Mouse (Mus musculus) left cerebral cortex, adult 18-20 months (tissue): ENCODE results near the gene Agpat3. TPM values are rescaled to one million over a fixed set of nuclear protein-coding genes. Genes with fewer than 3 reads are reported as not detected.
A peak's percentile ranks its signal among the peaks of the same experiment; 100 is the strongest.

Experiments
- DNase-seq, 2 experiments: peaks; one replicate each; pipeline ENCODE4 v3.0.0; 2021 to 2022; ENCODE audit warnings: low spot score in 2 of 2, mixed read lengths in 1 of 2
- total RNA-seq, 2 experiments: library from RNA; stranded (reverse); gene quantifications; 2 replicates each; pipeline ENCODE4 v1.2.3; 2021

Gene Agpat3
- total RNA-seq, 2 experiments from 2014 or later = 233 to 243 TPM

DNA sequence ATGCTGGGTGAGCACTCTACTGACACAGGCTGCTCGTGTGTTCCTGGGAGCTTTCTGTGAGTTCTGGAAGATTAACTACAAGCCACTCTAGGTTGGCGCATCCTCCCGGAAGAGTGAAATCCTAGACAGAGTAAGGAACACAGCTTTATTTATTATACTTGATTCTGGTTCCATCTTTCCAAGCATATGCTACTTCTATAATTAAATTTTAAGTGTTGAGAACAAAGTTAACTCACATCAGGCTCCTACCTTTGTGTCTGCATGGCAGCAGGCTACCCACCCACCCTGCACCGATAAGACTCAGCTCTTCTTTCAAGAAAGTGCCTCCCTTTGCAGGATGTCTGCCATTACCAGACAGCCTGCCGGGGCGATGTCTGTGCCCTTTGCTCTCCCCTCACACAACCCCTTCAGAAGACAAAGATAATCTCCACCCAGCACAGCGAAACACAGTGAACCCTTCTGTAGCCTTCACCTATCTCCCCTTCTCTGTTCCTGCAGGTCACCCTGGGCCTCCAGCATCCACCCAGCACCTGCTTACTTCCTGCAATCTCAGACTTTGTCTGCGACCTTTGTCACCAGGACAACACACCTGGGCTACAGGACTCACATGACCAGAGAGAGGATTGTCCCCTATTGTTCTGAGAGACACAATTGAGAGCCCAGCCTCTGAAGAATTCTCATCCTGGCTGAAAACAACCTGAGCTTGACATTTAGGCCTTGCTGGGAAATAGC, 26.2 kb downstream of the Agpat3 start:
- DNase-seq = no peak

DNA sequence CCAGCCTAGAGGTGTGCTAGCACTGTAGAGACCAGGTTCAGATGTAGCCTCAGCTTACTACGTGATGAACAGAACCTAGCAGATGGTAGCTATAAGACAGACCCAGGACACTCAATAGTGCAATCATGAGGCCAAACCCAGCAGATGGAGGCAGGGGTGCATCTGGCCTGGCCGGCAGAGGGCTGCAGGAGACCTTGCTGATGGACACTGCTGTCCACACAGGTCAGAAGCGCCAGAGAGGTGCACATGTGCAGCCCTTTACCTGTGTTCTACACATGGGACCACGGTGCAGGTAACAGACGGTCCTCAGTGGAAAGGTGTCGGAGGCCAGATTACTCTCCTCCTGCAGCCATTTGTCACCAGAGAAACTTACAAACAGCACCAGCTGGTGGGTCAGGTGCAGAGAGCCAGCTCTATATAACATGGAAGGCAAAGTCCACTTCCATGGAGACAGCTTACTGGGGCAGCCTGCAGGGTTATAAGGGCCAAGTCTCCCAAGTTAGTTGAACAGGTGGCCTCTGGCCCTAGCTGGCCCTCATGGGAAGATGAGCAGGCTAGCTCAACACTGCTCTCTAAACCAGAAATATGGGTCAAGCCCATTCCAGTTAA, 27.6 kb downstream of the Agpat3 start:
- no peak for DNase-seq

DNA sequence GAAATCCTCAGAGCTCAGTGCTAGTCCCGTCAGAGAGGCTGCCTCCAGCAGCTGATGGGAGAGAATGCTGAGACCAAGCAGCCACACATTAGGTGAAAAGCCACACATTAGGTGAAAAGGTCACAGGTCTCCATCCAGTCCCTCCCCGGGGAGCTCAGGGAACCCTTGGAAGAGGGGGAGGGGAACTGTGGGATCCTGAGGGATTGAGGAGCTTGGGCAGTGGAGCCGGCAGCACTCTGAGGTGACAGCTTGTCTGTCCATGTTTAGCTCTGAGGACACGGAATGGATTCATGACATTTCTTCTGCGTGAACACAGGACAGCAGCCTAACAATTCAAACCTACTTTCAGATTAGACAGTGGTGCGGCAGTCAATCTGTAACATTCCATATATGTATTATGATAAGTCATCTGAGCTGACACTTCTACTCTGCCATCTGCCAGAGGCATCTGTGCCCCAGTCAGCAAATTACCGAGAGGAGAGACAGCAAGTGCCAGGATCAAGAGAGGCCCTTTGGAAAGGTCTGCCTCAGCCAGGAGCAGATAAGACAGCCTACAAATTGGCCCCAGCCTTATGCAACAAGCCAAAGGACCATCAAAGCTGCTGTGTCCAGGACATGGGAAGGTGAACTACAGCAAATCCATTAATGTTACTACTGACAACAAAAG, 28.9 kb downstream of the Agpat3 start:
- DNase-seq = peak; percentile 32 to 49

DNA sequence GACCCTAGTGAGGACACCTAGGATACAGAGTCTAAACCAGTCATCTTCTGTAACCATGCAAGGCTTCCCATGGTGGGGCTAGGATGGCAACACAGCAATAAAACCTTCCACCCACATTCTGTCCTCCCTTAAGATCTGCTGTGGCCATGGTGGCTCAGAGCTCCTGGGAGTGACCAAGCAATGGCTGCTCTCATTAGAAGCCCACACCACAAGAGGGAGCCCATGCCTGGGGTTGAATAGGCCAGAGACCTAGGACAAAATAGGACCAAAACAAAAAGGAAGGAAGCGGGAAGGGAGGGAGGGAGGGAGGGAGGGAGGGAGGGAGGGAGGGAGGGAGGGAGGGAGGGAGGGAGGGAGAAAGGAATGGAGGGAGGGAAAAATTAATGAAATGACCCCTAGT, 29.5 kb downstream of the Agpat3 start:
- no peak for DNase-seq

DNA sequence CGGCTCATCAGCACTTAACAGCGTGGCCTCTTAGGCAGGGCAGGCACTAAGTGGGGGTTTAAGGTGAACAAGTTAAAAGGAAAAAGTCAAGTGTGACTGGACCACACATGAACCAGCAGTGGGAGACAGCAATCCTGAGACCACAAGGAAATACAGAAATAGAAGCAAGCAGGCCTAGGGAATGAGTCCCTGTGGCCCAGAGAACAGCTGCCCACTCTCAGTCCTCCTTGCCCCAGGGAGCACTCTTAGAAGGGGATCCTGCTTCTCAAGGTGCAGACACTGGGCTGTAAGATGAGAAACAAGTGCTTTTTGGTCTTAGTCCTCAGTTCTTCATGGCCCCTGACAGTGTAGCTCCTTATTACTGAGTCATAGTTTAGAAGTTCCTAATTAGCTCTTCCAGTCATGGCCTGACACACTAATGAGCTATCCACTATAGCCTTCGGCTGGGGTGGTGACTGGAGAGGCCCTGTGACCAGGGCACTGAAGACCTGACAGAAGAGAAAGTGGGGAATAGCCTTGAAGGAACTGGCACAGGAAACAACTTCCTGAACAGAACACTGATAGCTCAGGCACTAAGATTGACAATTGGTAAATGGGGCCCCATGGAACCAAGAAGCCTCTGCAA, 31.0 kb downstream of the Agpat3 start:
- no peak for DNase-seq

DNA sequence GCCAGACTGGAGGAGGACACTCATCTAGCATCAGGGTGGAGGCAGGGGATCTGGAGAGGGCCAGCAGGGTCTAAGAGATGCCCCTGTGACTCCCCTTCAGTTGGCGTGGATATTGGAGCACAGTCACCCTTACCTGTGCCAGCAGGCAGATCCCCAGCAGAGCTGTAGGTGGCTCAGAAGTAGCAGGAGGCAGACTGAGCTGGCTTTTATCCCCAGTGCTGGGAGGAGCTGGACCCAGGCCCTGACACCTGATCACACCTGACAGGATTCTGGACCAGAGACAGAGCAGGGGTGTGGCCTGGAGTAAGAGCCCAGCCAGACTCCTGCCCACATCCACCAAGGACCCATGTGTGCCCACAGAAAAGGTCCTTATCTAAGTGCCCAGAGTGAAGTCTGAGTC, 31.8 kb downstream of the Agpat3 start:
- no peak for DNase-seq

DNA sequence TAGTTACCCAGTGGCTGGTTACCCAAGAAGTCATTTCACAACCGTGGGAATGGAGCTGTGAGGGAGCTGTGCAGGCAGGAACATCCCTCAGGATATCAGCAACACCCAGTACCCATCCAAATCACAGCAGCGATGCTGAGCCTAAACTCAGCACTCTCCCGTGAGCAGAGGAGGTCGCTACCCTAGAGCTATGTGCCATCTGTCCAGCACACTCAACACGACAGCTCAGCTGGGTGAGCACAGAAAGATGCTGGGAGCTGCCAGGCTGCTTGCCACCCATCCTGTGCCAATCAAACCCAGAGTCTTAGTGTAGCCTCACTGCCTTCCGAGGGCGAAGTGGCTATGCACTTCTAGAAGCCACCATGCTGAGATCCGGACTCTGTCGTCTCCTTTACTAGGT, 32.3 kb downstream of the Agpat3 start:
- peak in 1 of 2 experiments; percentile 57 for DNase-seq

DNA sequence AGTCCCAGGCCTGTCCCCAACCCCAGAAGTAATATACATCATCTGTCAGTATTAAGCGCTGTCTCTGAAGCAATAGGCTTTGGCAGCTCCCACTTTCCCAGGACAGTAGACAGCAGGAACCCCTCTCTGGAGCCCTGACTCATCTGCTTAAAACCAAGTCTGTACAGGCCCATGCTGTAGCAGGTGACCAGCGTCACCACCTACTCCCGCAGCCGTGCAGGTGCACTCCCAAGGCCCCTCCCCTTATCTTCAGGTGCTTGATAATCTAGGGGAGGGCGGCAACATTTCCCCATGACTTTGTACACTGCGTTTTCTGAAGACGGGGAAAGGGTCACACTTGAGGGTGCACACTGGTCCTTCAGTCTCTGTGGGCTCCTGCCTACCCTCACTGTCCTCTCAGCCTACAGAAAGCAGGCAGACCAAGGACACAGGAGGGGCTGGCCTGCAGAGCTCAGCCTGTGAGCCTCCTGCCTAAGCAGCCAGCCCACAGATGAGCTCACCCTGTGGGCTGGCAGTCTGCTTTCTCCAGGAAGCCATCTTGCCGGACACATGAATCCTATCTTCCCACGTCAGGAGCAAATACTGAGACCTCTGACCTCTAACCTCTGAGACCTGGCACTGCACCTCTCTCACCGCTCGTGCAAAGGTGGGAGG, 34.9 kb downstream of the Agpat3 start:
- DNase-seq = no peak

DNA sequence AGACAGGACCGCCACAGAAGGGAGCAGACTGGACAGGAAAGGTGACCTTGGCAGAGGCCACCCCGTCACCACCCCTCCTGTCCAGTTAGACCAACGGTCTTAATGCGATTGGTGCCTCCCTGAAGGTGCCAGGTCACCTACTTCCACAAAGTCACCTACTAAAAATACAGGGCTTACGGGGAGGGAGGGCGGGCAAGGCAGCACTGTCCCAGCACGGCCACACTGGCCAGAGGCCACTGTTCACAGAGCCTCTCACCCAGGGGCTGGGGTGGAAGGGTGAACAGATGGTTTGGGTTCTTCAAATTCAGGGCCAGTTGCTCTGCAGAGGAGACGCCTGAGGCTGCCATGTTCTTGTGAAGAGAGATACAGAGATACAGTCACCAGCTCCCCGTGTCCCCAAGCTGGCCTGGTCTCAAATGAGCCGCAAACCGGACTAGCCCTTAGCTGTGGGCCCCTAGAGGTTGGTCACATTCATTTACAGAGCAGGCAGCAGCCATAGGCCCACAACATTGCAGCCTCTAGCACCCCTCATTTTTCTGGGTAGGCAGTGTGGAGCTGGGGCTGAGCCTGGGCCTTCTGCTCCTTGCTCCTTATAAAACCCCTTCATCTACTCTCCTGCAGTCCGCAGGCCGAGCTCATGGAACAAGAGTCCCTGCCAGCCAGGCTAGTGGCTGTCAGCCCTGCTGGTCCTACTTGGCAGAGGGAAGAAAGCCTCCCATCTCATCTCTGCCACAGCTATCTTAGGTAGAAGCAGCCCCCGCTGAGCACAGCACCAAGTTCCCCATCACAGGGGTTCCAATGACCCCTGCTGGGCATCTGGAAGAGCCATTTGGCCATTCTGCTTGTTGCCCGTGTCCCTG, 35.8 kb downstream of the Agpat3 start:
- DNase-seq = no peak

DNA sequence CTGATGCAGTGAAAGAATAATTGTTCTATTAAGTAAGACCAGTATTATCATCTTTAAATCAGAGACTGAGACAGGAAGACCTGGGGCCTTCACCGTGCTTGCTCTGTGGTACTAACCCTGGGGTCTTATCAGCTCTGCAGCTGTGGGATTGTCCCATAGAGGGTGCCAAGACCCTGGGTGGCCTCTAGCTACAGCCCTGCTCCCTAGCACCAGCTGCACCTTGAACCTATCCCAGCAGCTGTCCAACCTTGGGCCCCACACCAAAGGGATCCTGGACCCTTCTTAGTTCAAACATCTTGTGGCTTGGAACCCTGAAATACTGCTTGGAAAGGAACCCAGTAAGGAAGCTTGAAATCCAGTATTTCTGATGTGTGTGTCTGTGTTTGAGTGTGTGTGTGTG, 37.1 kb downstream of the Agpat3 start:
- no peak for DNase-seq

DNA sequence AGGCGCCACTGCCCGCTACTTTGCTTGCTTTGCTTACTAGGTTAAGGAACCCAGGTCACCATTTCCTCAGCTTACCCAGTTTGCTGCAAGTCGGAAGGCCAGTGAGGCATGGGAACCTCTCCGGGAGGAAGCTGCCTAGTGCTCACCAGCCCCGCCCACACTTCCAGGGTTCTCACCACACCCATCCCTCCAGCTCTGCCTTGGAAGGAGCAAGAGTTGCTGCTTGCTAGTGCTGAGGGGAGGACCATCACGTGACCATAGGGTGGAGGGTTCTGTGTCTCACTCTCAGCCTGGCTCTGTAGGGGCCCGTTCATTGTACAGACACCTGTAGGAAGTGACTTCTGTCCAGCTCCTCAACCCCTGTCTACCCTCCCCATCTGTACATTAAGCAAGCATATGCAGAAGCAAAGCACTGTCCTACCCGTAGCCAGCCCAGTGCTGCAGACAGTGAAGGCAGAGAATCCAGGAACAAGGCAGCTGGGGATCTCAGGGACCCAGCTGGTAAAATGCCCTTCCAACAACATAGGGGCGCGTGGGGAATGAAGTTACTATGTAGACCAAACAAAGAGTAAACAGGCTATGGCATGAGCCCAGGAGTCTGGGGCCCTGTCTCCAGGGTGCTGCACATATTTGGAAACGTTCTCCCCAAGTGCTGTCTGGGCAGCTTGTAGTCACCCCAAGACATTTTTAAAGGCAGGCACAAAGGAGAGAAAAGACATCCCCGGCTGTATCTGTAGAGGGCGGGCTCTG, 40.2 kb downstream of the Agpat3 start:
- no peak for DNase-seq

DNA sequence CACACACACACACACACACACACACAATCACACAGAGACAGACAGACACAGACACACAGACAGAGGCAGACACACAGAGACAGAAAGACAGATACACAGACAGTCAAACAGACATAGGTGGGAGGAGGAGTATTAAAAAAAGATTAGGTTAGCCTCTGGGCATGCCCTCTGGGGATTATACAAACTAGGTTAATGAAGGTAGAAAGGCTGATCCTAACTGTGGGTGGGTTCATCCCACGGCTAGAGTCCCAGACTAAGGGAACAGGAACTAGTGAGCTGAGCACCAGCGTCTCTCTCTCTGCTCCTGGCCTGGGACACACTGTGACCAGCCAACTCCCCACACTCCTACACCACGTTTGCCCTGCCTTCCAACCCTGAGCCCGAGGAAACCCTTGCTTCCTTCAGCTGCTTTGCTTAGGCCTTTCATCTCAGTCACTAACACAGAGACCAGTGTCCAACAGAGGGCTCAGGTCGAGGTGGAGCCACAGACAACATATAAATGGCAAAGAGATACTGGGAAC, 41.5 kb downstream of the Agpat3 start:
- no peak for DNase-seq

DNA sequence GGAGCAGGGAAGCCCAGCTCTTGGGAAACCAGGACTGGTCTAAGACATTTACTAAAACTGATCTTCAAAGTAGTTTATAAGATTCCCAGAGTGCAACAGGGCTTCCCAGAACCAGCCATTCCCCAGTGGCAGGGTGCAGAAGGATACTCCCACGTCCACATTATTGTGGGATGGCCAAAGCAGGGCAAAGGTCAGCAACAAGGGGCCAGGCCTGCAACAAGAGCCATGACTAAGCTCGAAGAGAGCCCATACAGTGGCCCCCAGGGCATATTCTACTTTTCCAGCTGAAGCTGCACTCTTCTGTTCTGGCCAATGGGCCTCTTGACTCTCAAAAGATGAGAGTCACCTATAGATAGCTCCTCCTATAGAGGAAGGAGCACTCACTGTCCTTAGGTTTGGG, 43.7 kb downstream of the Agpat3 start:
- no peak for DNase-seq

DNA sequence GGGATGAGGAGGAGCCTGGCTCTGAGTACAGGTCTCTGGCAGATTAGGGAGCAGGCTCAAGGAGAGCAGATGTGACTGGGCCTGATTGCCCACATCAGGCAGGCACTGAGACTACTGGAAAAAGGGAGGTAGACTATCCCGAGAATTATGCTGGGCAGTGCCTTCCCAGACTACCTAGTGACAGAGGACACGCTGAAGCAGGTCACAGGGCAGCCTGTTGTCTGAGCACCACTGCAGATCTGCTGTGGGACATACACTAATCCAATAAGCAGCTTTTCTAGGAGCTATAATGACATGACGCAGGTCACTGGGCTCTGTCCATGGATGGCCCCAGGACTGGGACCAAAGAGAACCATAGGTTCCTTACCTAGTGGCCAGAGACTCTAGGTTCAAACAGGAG, 44.9 kb downstream of the Agpat3 start:
- DNase-seq = no peak

DNA sequence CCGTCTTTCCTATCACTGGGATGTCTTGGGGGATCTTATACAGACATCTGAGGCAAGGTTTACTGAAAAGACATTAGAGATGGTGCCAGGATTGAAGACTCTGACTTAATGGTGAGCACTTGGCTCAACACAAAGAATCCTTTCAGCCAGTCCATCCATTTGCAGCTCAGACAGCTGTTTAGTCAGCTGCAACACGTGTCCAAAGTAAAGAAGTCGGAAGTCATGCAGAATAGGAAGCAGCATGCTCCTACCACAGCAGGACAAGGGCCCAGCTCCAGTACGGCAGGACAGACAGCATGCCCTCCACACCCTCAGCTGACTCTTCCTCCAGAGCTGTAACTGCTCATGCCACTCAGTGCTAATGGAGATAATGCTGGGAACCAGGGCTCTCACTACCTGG, 46.3 kb downstream of the Agpat3 start:
- DNase-seq = no peak

DNA sequence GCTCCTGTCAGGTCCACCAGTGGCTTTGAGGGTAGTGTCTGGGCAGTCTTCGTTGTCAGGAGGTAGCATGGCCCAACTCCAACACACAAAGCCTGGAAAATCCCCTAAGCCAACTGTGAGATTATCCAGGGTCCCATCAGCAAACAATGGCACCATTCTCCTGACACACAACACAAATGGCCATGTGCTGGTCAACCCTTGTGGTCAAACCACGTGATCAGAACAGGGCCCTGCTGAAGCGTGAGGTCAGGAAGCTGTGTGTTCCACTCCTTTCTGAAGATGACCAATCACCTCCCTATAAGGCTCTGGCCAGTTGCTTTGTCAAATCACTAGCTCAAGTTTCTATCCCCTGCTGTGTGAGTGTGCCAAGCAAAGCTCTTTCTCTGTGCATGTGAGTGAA, 47.3 kb downstream of the Agpat3 start:
- no peak for DNase-seq

DNA sequence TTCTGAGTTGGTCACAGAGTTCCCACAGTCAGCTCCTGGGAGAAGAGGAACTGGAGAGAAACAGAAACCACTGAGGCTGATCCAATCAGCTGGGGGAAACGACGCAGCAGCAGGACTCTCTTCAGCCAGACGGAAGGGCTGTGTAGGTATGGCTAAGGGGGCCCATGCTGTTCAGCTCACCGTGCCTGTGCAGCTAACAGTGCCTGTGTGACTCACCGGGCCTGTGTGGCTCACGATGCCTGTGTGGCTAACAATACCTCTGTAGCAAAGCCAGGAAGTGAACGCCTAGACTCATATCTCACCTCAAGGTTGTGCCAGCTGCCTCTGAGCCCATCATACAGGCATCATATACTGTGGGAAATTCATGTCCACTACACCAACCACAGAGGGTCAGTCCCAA, 48.6 kb downstream of the Agpat3 start:
- DNase-seq = no peak

DNA sequence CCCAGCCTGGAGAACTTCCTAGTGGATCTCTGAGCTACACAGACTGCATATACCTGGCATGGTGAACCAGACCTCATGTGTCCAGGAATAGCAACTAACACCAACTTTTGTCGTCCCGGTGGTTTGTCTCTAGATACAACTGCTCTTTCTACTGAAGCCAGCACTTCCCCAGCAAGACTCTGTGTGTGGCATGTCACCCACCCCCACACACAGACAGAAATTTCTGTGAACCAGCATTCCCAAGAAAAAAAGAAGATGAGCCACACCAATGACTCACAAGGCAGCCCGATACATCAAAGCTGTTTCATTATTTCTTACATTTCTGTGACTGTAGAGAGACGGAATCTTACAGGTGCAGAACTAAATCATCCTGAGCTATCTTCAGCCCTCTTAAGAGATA, 52.2 kb downstream of the Agpat3 start:
- peak in 1 of 2 experiments; percentile 67 for DNase-seq
